Mouse (Mus musculus): Measurements from ENCODE around the gene Srrm1.

- no peak for TF ChIP-seq POLR2A (IDR thresholded peaks at IDR 0.05; ENCODE audit: insufficient read length, low read depth)
- TF ChIP-seq MYOG (IDR thresholded peaks at IDR 0.05; ENCODE audit: control insufficient read depth in 1 of 3, insufficient read depth in 1 of 3, insufficient read length in 2 of 3, low read depth in 2 of 3): no peak
- no peak for TF ChIP-seq USF1 (IDR thresholded peaks at IDR 0.05; ENCODE audit: low read depth)
- TF ChIP-seq TCF12 (IDR thresholded peaks at IDR 0.05; ENCODE audit: insufficient read depth, poor library complexity, severe bottlenecking): no peak
- TF ChIP-seq E2F4 (IDR thresholded peaks at IDR 0.05; ENCODE audit: insufficient read depth): no peak
- TF ChIP-seq CEBPB (IDR thresholded peaks at IDR 0.05; ENCODE audit: insufficient read depth, poor library complexity, severe bottlenecking): peak; percentile 77; the same call in 1 of the 2 replicates
- TF ChIP-seq POLR2AphosphoS2 (IDR thresholded peaks at IDR 0.05; ENCODE audit: insufficient read length, low read depth): no peak
Observed at GRCm38 (mm10) chr4:135271419-135271828, 81.7 kb downstream of the Srrm1 start.
